Mouse (Mus musculus) MEL (cell line): Measurements from ENCODE around the gene Tbc1d24. TPM values are rescaled to one million over a fixed set of nuclear protein-coding genes. Genes with fewer than 3 reads are reported as not detected.
A peak's percentile ranks its signal among the peaks of the same experiment; 100 is the strongest.

Source experiments
- DNase-seq: peaks from one replicate; pipeline ENCODE4 v3.0.0; 2011; ENCODE audit warnings: low read depth, low spot score
- H3K27ac ChIP-seq: 2 replicates; pipeline ENCODE4 v1.5.1; 2012; ENCODE audit warnings: low read depth, mild to moderate bottlenecking, control low read depth, low read length, moderate library complexity; ENCODE audit not compliant: control insufficient read depth
- H3K27me3 ChIP-seq, 2 experiments: fragments of 150-350 bp in 1 of 2; sonication (generic) in 1 of 2; 2 replicates each; pipeline ENCODE4 v1.6.1; 2012; ENCODE audit warnings: low read length in 2 of 2, mild to moderate bottlenecking in 2 of 2, improper control_type of control experiment in 1 of 2, moderate library complexity in 1 of 2; ENCODE audit not compliant: insufficient read depth in 2 of 2, control insufficient read depth in 1 of 2
- H3K36me3 ChIP-seq, 2 experiments: 2 replicates each; pipeline ENCODE4 v1.6.1; 2012 to 2014; ENCODE audit warnings: low read length in 2 of 2, improper control_type of control experiment in 1 of 2, inconsistent platforms in 1 of 2, mild to moderate bottlenecking in 1 of 2; ENCODE audit not compliant: insufficient read depth in 2 of 2, control insufficient read depth in 1 of 2
- H3K4me1 ChIP-seq, 2 experiments: fragments of 150-350 bp in 1 of 2; sonication (generic) in 1 of 2; 2 replicates each; pipeline ENCODE4 v1.6.1; 2012; ENCODE audit warnings: low read length in 2 of 2, improper control_type of control experiment in 1 of 2, mild to moderate bottlenecking in 1 of 2; ENCODE audit not compliant: insufficient read depth in 2 of 2, control insufficient read depth in 1 of 2
- H3K4me3 ChIP-seq, 2 experiments: fragments of 150-350 bp in 1 of 2; sonication (generic) in 1 of 2; 2 replicates each; pipeline ENCODE4 v1.5.1; 2012; ENCODE audit warnings: low read depth in 2 of 2, low read length in 2 of 2, mild to moderate bottlenecking in 2 of 2, moderate library complexity in 2 of 2, control low read depth in 1 of 2, improper control_type of control experiment in 1 of 2; ENCODE audit not compliant: control insufficient read depth in 1 of 2, insufficient read depth in 1 of 2
- H3K79me2 ChIP-seq: 2 replicates; pipeline ENCODE4 v1.6.1; 2012; ENCODE audit warnings: mild to moderate bottlenecking, low read length, moderate library complexity; ENCODE audit not compliant: control insufficient read depth, poor library complexity, insufficient read depth
- H3K9ac ChIP-seq: 2 replicates; pipeline ENCODE4 v1.6.1; 2012; ENCODE audit warnings: low read depth, mild to moderate bottlenecking, control low read depth, low read length, moderate library complexity; ENCODE audit not compliant: control insufficient read depth, poor library complexity, severe bottlenecking
- H3K9me3 ChIP-seq: fragments of 150-350 bp; sonication (generic); replicated peaks from 2 replicates; pipeline ENCODE4 v1.6.1; 2012; ENCODE audit warnings: mild to moderate bottlenecking, low read length, improper control_type of control experiment, moderate library complexity; ENCODE audit not compliant: insufficient read depth
- BHLHE40 ChIP-seq: IDR thresholded peaks from 2 replicates; pipeline ENCODE4 v1.6.1; 2012; ENCODE audit warnings: low read depth, mild to moderate bottlenecking, inconsistent platforms, low read length, improper control_type of control experiment, borderline replicate concordance
- CHD1 ChIP-seq: IDR thresholded peaks from 2 replicates; pipeline ENCODE4 v1.6.1; 2012; ENCODE audit warnings: low read depth, mild to moderate bottlenecking, inconsistent platforms, low read length, improper control_type of control experiment
- CHD2 ChIP-seq: IDR thresholded peaks from 2 replicates; pipeline ENCODE4 v1.6.1; 2011; ENCODE audit warnings: low read length, improper control_type of control experiment
- ELF1 ChIP-seq: IDR thresholded peaks from 2 replicates; pipeline ENCODE4 v1.6.1; 2014; ENCODE audit warnings: low read depth, mild to moderate bottlenecking, inconsistent platforms, low read length, improper control_type of control experiment, moderate library complexity
- ETS1 ChIP-seq: IDR thresholded peaks from 2 replicates; pipeline ENCODE4 v1.6.1; 2012; ENCODE audit warnings: low read depth, mild to moderate bottlenecking, inconsistent platforms, low read length, improper control_type of control experiment, moderate library complexity
- HCFC1 ChIP-seq: IDR thresholded peaks from 2 replicates; pipeline ENCODE4 v1.6.1; 2012; ENCODE audit warnings: low read depth, mild to moderate bottlenecking, inconsistent platforms, low read length, improper control_type of control experiment, moderate library complexity
- JUND ChIP-seq: IDR thresholded peaks from 2 replicates; pipeline ENCODE4 v1.6.1; 2011; ENCODE audit warnings: low read depth, mild to moderate bottlenecking, improper control_type of control experiment, low read length
- MAX ChIP-seq: IDR thresholded peaks from 2 replicates; pipeline ENCODE4 v1.6.1; 2011; ENCODE audit warnings: low read length, improper control_type of control experiment
- MAZ ChIP-seq: IDR thresholded peaks from 2 replicates; pipeline ENCODE4 v1.6.1; 2012; ENCODE audit warnings: low read depth, mild to moderate bottlenecking, inconsistent platforms, low read length, improper control_type of control experiment
- MXI1 ChIP-seq: IDR thresholded peaks from 2 replicates; pipeline ENCODE4 v1.6.1; 2011; ENCODE audit warnings: mild to moderate bottlenecking, low read depth, low read length, improper control_type of control experiment
- MYB ChIP-seq: IDR thresholded peaks from 2 replicates; pipeline ENCODE4 v1.6.1; 2011; ENCODE audit warnings: mild to moderate bottlenecking, low read depth, low read length, improper control_type of control experiment
- MYC ChIP-seq: IDR thresholded peaks from 2 replicates; pipeline ENCODE4 v1.6.1; 2011; ENCODE audit warnings: low read depth, mild to moderate bottlenecking, low read length, improper control_type of control experiment, moderate library complexity
- NELFE ChIP-seq: IDR thresholded peaks from 2 replicates; pipeline ENCODE4 v1.6.1; 2011; ENCODE audit warnings: low read depth, low read length, improper control_type of control experiment
- POLR2A ChIP-seq, 2 experiments: IDR thresholded peaks; 2 replicates each; pipeline ENCODE4 v1.6.1; 2011 to 2012; ENCODE audit warnings: low read length in 2 of 2, mild to moderate bottlenecking in 2 of 2, control low read depth in 1 of 2, improper control_type of control experiment in 1 of 2, low read depth in 1 of 2, moderate library complexity in 1 of 2; ENCODE audit not compliant: control insufficient read depth in 1 of 2, insufficient read depth in 1 of 2, poor library complexity in 1 of 2
- POLR2AphosphoS2 ChIP-seq: IDR thresholded peaks from 2 replicates; pipeline ENCODE4 v1.6.1; 2011; ENCODE audit warnings: low read length, improper control_type of control experiment
- POLR2AphosphoS5 ChIP-seq: IDR thresholded peaks from 2 replicates; pipeline ENCODE4 v1.6.1; 2012; ENCODE audit warnings: low read depth, borderline replicate concordance, mild to moderate bottlenecking, inconsistent platforms, low read length, moderate library complexity, mixed read lengths
- RCOR1 ChIP-seq: IDR thresholded peaks from 2 replicates; pipeline ENCODE4 v1.6.1; 2012; ENCODE audit warnings: low read depth, mild to moderate bottlenecking, inconsistent platforms, low read length, improper control_type of control experiment
- SIN3A ChIP-seq: IDR thresholded peaks from 2 replicates; pipeline ENCODE4 v1.6.1; 2012; ENCODE audit warnings: low read length, improper control_type of control experiment, inconsistent platforms
- SMC3 ChIP-seq: IDR thresholded peaks from 2 replicates; pipeline ENCODE4 v1.6.1; 2011; ENCODE audit warnings: low read depth, low read length, improper control_type of control experiment
- TCF12 ChIP-seq: IDR thresholded peaks from 2 replicates; pipeline ENCODE4 v1.6.1; 2014; ENCODE audit warnings: low read depth, mild to moderate bottlenecking, inconsistent platforms, low read length, improper control_type of control experiment, moderate library complexity
- USF1 ChIP-seq: IDR thresholded peaks from 2 replicates; pipeline ENCODE4 v1.6.1; 2014; ENCODE audit warnings: low read depth, mild to moderate bottlenecking, inconsistent platforms, low read length, improper control_type of control experiment, moderate library complexity
- USF2 ChIP-seq, 2 experiments: IDR thresholded peaks; 2 replicates each; pipeline ENCODE4 v1.6.1; 2011 to 2012; ENCODE audit warnings: improper control_type of control experiment in 2 of 2, low read length in 2 of 2, borderline replicate concordance in 1 of 2, inconsistent platforms in 1 of 2, low read depth in 1 of 2, mild to moderate bottlenecking in 1 of 2; ENCODE audit not compliant: insufficient read depth in 1 of 2
- ZMIZ1 ChIP-seq: IDR thresholded peaks from 2 replicates; pipeline ENCODE4 v1.6.1; 2012; ENCODE audit warnings: low read depth, mild to moderate bottlenecking, inconsistent platforms, low read length, improper control_type of control experiment, moderate library complexity
- polyA plus RNA-seq, 2 experiments: library from polyadenylated mRNA; stranded (reverse) in 1 of 2; unstranded in 1 of 2; fragments of >175 nt in 1 of 2; fragments of >200 nt in 1 of 2; gene quantifications; 2 replicates each; pipeline versions ENCODE4 v1.2.1 to v1.2.4; 2012; ENCODE audit warnings: low replicate concordance in 2 of 2, low read depth in 1 of 2; ENCODE audit not compliant: insufficient read length in 2 of 2, insufficient read depth in 1 of 2, missing spikeins in 1 of 2
- total RNA-seq: library from RNA; depleted of rRNA; stranded (reverse); fragments of 300-350 nt; gene quantifications from 2 replicates; pipeline ENCODE4 v1.2.3, GENCODE M21; 2012

The Tbc1d24 gene
- total and polyA plus RNA-seq, 3 experiments: 24.3 to 34.2 (median 27.3) TPM

- Histone ChIP-seq H3K79me2 (peaks cover 33% of the 10 kb centered on the region), H3K9me3 (no peaks in the 10 kb centered on the region), H3K4me1 (peaks cover 2 to 19% of the 10 kb centered on the region in 2 experiments; a peak in 3 of 4 replicates), H3K27me3 (no peaks in the 10 kb centered on the region), H3K27ac (no peak overlapping the region), H3K36me3 (peaks cover 4 to 12% of the 10 kb centered on the region in 2 experiments), H3K9ac (no peak overlapping the region), H3K4me3 (no peak overlapping the region)
- TF ChIP-seq POLR2AphosphoS5: no peak
- TF ChIP-seq TCF12: no peak
- TF ChIP-seq CHD2: no peak
- DNase-seq: no peak
These were observed 40.6 kb downstream of the Tbc1d24 start for GRCm38 (mm10) chr17:24164566-24165259.

GRCm38 (mm10) chr17:24163176-24163962 is 42.0 kb downstream of the Tbc1d24 start, which contains the start of gene Amdhd2:
Gene Amdhd2, minus strand, starts transcription at chr17:24163766.
- peak within 1 kb of the TSS; percentile 66 for H3K27ac ChIP-seq

More at GRCm38 (mm10) chr17:24163176-24163962, 42.0 kb downstream of the Tbc1d24 start, which contains the start of gene Amdhd2:
- Histone ChIP-seq H3K4me3 (peak within 1 kb of the TSS; percentile 62 to 87), H3K27me3 (no peaks in the 10 kb centered on the region), H3K9me3 (no peaks in the 10 kb centered on the region), H3K9ac (peak within 1 kb of the TSS; percentile 66), H3K36me3 (peaks cover 4 to 12% of the 10 kb centered on the region in 2 experiments), H3K79me2 (peaks cover 23% of the 10 kb centered on the region)
- peak; percentile 96 for DNase-seq
- peak; percentile 96 for TF ChIP-seq SIN3A
- peak; percentile 88 for TF ChIP-seq ZMIZ1
- peak; percentile 89 for TF ChIP-seq ETS1
- TF ChIP-seq JUND: no peak
- TF ChIP-seq CHD1: no peak
- peak; percentile 94 for TF ChIP-seq USF1
- TF ChIP-seq USF2 (IDR thresholded peaks at IDR 0.05; ENCODE audit: borderline replicate concordance in 1 of 2, insufficient read depth in 1 of 2, low read depth in 1 of 2, low read length in 2 of 2): peak; percentile 97 to 98
- TF ChIP-seq MYC: no peak
- no peak for TF ChIP-seq MYB
- peak; percentile 92 for TF ChIP-seq POLR2AphosphoS2
- TF ChIP-seq CHD2: peak; percentile 55
- TF ChIP-seq BHLHE40: peak; percentile 96
- TF ChIP-seq NELFE: peak; percentile 30; the same call in 1 of the 2 replicates
- TF ChIP-seq RCOR1: 0 out of 2 replicates have a peak, but pooled peaks have one; percentile 9
- 0 out of 2 replicates have a peak, but pooled peaks have one; percentile 18 for TF ChIP-seq TCF12
- TF ChIP-seq POLR2A (IDR thresholded peaks at IDR 0.05; ENCODE audit: control insufficient read depth in 1 of 2, insufficient read depth in 1 of 2, low read depth in 1 of 2, low read length in 2 of 2, poor library complexity in 1 of 2): peak; percentile 61 to 70; a peak in 3 of 4 replicates
- peak; percentile 88 for TF ChIP-seq MXI1
- TF ChIP-seq MAZ: no peak
- peak; percentile 83 for TF ChIP-seq HCFC1
- TF ChIP-seq MAX: peak; percentile 95
- 0 out of 2 replicates have a peak, but pooled peaks have one; percentile 13 for TF ChIP-seq SMC3
- peak; percentile 56; the same call in 1 of the 2 replicates for TF ChIP-seq ELF1
- TF ChIP-seq POLR2AphosphoS5: peak; percentile 91; the same call in 1 of the 2 replicates
- TF ChIP-seq, all 39 proteins: peak for 18
- H3K4me1 ChIP-seq: peaks cover 2 to 19% of the 10 kb centered on the region in 2 experiments; a peak in 3 of 4 replicates
